Mouse (Mus musculus) liver, embryonic 14.5 days (tissue): Measurements from ENCODE around the gene Btbd11.

ENCODE experiments used
- CTCF ChIP-seq: IDR thresholded peaks from 2 replicates; pipeline ENCODE4 v1.5.1; 2016; ENCODE audit warnings: antibody characterized with exemption, low read depth, control low read depth
- EP300 ChIP-seq: IDR thresholded peaks from 2 replicates; pipeline ENCODE4 v1.6.1; 2016; ENCODE audit warnings: antibody characterized with exemption, low read depth

DNA sequence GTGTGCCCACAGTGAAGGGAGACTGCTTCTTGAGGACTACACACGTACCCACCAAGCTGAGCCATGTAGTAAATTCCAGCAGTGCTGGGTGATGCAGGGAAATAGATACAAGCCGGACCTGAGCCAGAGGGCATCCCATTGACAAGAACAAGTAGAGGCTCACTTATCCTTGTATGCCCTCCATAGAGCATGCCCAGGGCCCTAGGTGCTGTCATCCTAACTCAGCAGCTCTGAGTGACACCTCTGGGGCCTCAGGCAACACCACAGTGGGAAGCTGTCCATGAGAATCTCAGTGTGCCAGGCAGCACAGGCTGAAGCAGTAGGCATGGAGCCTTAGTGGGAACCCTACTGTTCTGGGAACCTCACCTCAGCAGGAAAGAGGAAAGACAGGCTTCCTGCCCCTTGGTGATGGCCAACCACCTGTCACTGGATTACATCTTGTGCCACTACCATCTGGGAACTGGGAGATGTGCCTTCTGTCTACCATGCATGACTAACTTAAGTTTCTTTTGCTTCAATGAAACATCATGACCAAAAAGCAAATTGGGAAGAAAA, 66.7 kb downstream of the Btbd11 start:
- no peak for TF ChIP-seq CTCF
- TF ChIP-seq EP300 = no peak
